Mouse (Mus musculus): Measurements from ENCODE around the gene Tmem80.

Tmem80 gene

DNA sequence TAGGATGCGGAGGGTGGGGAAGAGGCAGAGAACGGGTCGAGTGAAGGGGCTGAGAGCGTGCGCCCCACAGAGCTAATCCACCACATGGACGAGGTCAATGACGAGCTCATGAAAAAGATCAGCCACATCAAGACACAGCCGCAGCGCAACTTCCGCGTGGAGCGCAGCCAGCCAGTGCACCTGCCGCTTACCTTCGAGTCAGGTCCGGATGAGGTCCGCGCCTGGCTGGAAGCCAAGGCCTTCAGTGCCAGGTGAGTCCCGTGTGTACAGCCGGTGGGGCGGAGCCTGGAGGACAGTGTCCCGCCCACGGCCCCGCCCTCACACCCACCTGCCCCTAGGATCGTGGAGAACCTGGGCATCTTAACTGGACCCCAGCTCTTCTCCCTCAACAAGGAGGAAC is 34.0 kb downstream of the Tmem80 start:
- no peak for DNase-seq (ENCODE audit: low spot score in 2 of 2)

DNA sequence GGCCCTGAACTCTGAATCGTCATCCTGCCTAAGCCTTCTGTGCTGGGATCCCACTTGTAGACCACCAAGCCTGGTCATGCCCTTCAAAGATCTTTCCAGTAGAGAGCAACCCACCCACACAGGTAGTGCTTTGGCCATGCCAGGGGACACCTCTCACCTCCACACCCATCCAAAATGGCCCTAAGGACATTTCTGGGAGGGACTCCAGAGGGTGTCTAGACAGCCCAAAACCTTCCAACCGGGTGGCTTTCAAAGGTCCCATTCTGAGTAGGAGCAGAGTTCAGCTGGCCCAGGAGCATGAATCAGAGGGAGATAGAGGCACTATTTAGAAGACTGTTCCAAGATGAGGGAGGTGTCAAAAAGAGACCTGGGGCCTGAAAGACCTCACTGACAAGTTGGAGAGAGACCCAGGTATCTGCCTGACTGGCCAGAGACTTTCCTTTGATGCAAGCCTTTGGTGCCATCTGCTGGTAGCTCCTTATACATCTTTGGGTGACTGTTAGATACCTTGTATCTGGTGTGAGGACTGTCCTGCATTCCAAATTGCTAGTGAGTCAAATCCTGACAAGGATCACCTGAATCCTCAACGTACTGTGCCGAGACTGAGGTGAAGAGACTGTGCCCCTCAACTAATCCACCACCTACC is 35.7 kb downstream of the Tmem80 start:
- peak; percentile 46 to 54 for DNase-seq (ENCODE audit: low spot score in 2 of 2)

DNA sequence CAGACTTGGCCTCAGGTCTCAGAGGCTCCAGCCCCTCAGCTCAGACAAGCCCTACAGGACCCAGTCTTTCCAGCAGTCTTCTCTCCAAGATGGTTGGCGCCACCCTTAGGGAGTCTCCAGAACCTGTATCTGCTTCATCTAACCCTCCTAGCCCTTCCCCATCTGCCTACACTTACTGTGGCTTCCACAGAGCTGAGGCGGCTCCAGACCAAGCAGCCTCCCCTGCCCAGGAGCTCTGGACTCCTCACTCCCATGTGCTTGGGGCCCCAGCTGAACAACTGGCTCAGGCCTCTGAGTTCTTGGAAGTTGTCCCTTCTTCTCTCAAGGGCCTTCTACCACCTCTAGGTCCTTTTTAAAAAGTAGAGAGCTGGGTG is 36.2 kb downstream of the Tmem80 start:
- no peak for DNase-seq (ENCODE audit: low spot score in 2 of 2)

DNA sequence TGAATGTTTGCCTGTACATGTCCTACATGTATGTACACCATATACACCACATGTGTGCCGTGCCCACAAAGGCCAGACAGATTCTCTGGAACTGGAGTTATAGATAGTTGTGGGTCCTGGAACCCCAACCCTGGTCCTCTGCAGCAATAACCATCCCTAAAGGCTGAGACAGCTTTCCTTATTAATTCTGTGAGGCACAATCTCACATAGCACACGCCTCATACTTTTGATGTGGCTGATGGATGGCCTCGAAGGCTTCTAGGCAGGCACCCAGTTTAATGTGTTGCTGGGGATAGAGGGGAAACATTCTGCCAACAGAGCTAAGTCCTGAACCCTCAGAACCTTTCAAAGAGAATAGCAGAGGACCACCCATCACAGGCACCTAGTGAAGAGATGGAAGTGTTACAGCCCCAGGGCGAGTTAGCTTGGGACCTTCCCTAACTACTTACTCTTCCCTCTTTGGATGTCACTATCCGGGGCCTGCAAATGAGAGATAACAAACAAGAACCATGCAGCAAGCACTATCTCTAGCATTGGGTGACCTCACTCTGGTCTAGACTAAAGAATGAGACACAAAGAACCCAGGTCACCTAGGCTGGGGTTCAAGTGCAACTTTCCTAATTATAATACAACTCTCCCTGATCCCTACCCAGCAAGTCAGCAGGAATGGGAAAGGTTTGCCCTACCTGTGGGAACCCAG is 37.0 kb downstream of the Tmem80 start:
- DNase-seq (ENCODE audit: low spot score in 2 of 2), result no peak

DNA sequence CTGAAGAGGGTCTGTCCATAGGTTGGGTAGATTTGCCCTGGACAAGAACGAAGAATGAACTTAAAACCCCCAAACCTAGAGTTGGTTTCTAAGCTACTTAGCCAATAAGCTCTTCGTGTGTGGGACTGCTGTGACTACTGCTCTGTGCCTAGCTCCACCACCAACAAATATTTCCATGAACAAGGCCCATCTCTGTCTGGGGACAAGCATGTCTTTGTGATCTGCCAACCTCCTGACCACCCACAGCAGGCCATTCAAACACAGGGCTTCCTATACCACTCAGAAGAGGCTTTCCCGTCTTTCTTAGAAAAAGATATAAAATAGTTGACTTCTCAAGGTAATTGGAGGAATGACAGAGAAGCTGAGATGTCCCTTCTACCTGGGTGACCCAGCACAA is 37.5 kb downstream of the Tmem80 start:
- DNase-seq (ENCODE audit: low spot score in 2 of 2), result no peak

DNA sequence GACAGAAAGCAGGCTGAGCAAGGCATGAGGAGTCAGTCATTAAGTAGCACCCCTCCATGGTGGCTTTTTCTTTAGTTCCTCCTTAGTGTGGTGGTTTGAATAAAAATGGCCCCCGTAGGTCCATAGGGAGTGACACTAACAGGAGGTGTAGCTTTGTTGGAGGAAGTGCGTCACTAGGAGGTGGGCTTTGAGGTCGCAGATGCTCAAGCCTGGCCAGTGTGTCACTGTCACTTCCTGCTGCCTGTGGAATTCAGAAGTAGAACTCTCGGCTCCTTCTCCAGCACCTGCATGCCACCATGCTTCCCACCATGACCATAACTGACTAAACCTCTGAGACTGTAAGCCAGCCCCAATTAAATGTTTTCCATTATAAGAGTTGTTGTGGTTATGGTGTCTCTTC is 39.8 kb downstream of the Tmem80 start:
- DNase-seq (ENCODE audit: low spot score in 2 of 2), result no peak

DNA sequence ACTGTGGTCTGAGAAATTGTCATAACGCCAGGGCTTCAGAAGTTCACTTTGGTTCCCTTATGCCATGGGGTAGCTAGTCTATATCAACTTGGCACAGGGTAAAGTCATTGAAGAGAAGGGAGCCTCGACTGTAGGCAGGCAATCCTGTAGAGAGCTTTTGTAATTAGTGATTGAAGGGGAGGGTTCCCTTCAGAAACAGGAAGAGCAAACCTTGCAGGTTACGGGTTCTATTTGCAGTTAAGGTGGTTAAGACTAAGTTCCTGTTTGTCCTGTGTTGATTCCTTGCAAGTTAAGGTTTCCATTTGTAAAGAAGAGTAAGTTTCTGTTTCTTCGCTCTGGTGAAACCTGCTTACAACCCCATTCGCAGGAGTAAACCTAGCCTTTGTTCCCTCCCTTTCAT is 42.4 kb downstream of the Tmem80 start:
- DNase-seq (ENCODE audit: low spot score in 2 of 2), result no peak

DNA sequence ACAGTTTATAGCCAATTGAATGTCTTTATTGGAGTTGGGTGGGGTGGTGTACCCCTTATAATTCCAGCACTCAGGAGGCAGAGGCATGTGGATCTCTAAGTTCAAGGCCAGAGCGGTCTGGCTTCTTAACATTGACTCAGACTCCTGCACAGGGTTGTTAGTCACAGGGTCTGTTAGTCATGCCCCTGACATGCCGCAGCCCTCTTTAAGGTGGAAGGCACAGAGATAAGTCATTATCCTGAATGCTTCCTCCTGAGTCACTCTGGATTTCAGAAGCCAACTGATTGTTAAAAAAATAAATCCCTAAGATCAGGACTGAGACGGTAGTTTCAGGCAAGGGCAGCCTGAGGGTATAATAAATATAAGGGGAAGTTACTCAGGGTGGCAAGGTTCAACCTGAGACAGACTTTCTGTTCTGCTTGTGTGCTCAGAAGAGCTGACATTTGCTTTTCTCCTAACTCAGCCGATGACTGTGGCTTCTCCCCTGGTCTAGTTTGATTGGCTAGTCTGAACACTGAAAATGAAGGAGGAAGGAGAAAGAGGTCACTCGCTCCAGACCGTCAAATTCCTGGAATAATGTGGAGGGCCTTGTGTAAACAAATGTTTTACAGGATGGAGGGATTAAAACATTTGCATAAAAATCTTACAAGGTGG is 44.5 kb downstream of the Tmem80 start:
- no peak for DNase-seq (ENCODE audit: low spot score in 2 of 2)

DNA sequence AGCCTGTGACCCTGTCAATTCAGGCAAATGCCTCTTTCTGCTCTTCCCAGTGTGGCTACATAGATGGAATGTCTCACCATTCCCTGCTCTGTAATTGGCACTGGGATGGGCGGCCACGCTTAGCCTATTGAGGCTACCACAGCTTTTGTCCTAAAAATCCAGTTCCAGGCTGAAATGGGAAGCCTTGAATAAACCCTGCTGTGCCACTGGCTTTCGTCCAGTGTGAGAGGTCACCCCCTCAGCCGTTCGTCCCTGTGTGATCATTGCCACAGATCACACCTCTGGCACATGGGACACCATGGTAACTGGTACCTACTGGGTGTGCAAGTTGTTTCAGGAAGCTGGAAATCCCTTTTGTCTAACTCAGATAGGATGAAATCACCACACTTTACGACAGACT is 46.1 kb downstream of the Tmem80 start:
- no peak for DNase-seq (ENCODE audit: low spot score in 2 of 2)

DNA sequence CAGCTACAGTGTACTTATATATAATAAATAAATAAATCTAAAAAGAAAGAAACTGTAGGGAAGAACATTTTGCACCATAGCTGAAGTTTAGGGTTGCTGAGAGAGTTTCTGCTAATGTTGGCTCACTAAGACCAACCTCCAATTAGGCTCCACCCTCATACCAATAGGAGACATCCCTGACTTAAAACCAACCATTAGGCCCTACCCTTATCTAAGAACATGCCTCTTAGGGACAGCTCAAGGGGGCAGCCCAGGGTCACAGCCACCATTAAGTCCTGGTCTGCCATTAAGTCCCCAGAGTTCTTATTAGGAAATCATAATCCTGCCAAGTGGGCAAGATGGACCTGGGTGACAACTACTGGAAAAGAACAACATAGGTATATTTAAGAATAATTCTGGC is 46.9 kb downstream of the Tmem80 start:
- DNase-seq (ENCODE audit: low spot score in 2 of 2), result no peak

DNA sequence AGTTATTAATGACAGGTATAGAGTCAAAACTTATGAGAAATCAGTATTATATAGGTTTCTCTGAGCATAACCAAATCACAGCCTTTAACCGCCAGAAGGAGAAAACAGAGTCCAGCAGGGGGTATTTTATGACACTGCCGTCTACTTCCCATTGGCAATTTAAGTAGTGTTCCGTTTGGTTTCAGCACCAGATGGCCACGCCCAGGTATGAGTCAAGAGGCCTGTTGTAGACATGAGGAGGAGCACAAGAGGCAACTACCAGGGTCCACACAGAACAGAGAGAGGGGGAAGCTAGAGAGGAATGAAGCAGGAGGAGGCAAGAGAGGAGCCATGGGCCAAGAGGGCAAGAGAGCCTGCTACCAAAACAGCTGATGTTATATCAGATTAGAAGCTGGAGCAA is 52.0 kb downstream of the Tmem80 start:
- DNase-seq (ENCODE audit: low spot score in 2 of 2), result no peak

DNA sequence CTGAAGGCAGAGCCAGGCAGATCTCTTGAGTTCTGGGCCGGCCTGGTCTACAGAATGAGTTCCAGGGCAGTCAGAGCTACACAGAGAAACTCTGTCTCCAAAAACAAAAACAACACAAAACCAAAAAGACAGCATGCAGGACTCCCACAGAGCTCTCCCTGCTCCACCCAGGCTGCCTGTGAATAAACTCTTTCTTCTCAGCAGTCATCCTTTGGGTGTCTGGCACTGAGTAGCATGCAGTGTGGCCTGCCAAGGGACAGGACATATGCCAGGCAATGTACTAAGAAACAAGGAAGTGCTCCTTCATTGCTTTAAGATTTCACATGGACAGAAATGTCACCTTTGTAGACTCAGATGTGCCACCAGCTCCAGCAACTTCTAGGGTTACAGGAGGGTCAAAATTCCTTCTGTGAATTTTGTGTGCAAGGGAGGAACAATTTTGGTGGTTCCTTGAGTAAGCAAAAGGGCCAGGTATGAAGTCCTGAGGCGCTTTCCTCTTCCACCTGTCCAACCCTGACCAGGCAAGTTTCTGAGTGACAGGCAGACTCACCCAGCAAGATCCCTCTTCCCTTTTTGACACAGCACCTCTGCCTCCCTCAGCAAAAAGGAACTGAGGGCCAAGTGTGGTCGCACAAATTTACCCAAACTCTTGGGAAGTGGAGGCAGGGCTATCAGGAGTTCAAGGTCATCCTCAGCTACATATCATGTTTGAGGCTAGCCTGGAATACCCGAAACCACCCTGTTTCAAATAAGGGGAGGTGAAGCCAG is 53.7 kb downstream of the Tmem80 start:
- no peak for DNase-seq (ENCODE audit: low spot score in 2 of 2)
